Mouse (Mus musculus): ENCODE results near the gene Gkn2.

DNA sequence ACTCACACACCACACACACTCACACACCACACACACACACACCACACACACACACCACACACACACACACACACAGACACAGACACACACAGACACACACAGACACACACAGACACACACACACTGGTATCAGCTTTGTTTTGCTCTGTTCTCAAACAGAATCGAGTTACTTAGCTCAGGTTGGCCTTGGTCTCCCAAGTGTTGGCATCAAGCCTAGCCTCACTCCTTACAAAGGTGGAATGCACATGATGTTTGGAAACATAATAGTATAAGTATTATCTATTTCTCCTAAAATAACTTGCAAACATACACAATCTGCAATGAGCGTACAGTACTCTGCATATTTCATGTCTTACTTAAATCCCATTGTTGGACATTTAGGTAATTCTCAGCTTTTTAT is 40.8 kb upstream of the Gkn2 start:
- TF ChIP-seq CTCF (IDR thresholded peaks at IDR 0.05; ENCODE audit: borderline replicate concordance, insufficient read depth, low read length) = no peak
- TF ChIP-seq POLR2A (IDR thresholded peaks at IDR 0.05; ENCODE audit: low read depth, low read length) = no peak

Data from embryonic fibroblast, embryonic 13.5 days (primary cell).